10 mouse cellular contexts compared by ENCODE assay signal in genomic region chr9:102841832-102842231, GRCm38 (mm10). TPM values are rescaled to one million over a fixed set of nuclear protein-coding genes. Genes with fewer than 3 reads are reported as not detected.
DNase-seq lines count a peak whose midpoint lies in the region; ATAC-seq lines count a peak whose summit lies in the region.
"Had no signal": no experiment of that assay in that cellular context is flagged by ENCODE, and none has a peak within 500 bp of the region (broad histone marks: within the 10 kb centered on the region; RNA-seq: fewer than 3 reads in every experiment).

No protein-coding gene starts in this region.

- WGBS in heart, embryonic 16.5 days, result 20% methylated on average over 1 of the region's 1 CpGs
- 16% methylated on average over 1 of the region's 1 CpGs for WGBS in heart, embryonic 12.5 days
- 22% methylated on average over 1 of the region's 1 CpGs for WGBS in lung, embryonic 15.5 days

- no peak for ATAC-seq in heart, embryonic 16.5 days (replicated peaks; ENCODE audit: extremely low read depth, insufficient read depth, low FRiP score)
- ATAC-seq in heart, embryonic 12.5 days (ENCODE audit: insufficient number of reproducible peaks, low FRiP score), result no peak
- ATAC-seq in lung, embryonic 15.5 days (ENCODE audit: borderline replicate concordance, extremely low read depth, low FRiP score, low TSS enrichment), result peak; percentile 79; the same call in 1 of the 2 replicates
- no peak for ATAC-seq in CD4-positive, CD25-positive, alpha-beta regulatory T cell, adult 4 months

- H3K4me3 ChIP-seq in heart, embryonic 16.5 days (ENCODE audit: low read length), result no peak overlapping the region
- H3K4me3 ChIP-seq in heart, embryonic 12.5 days, result no peak overlapping the region
- H3K4me3 ChIP-seq in lung, embryonic 15.5 days, result no peak overlapping the region
- H3K4me3 ChIP-seq: neural tube, embryonic 12.5 days had no signal

- no peak overlapping the region for H3K4me2 ChIP-seq in heart, embryonic 16.5 days (ENCODE audit: low read depth, low read length)
- H3K4me2 ChIP-seq in heart, embryonic 12.5 days, result no peak overlapping the region
- no peak overlapping the region for H3K4me2 ChIP-seq in lung, embryonic 15.5 days

- no peaks in the 10 kb centered on the region for H3K9me3 ChIP-seq in heart, embryonic 16.5 days (replicated peaks; ENCODE audit: control insufficient read depth, low read length)
- no peaks in the 10 kb centered on the region for H3K9me3 ChIP-seq in heart, embryonic 12.5 days (replicated peaks)
- H3K9me3 ChIP-seq in lung, embryonic 15.5 days, result no peaks in the 10 kb centered on the region
- H3K9me3 ChIP-seq: G1E; neural tube, embryonic 12.5 days had no signal

- H3K4me1 ChIP-seq in heart, embryonic 16.5 days (ENCODE audit: control insufficient read depth, insufficient read depth, low read length), result peaks cover 75% of the 10 kb centered on the region
- H3K4me1 ChIP-seq in heart, embryonic 12.5 days (replicated peaks), result peaks cover 78% of the 10 kb centered on the region
- H3K4me1 ChIP-seq in lung, embryonic 15.5 days, result peaks cover 83% of the 10 kb centered on the region

- DNase-seq in 3T3-L1 (ENCODE audit: low read depth, low spot score) (peak; percentile 66), NIH3T3 (ENCODE audit: low read depth) (peak; percentile 53)
- DNase-seq in right cerebral cortex, postnatal 10 days (ENCODE audit: low spot score in 2 of 2), result no peak
- DNase-seq: thymus, postnatal 4 days had no signal

- H3K36me3 ChIP-seq in heart, embryonic 16.5 days (ENCODE audit: control insufficient read depth, insufficient read depth), result no peaks in the 10 kb centered on the region
- H3K36me3 ChIP-seq in heart, embryonic 12.5 days, result no peaks in the 10 kb centered on the region
- no peaks in the 10 kb centered on the region for H3K36me3 ChIP-seq in lung, embryonic 15.5 days
- H3K36me3 ChIP-seq: neural tube, embryonic 12.5 days had no signal

- H3K27me3 ChIP-seq in heart, embryonic 16.5 days (ENCODE audit: control insufficient read depth, insufficient read depth, low read length), result no peaks in the 10 kb centered on the region
- H3K27me3 ChIP-seq in heart, embryonic 12.5 days (replicated peaks), result no peaks in the 10 kb centered on the region
- H3K27me3 ChIP-seq in lung, embryonic 15.5 days, result no peaks in the 10 kb centered on the region
- H3K27me3 ChIP-seq: neural tube, embryonic 12.5 days had no signal

- peak overlapping the region; percentile 42; the same call in 1 of the 2 replicates for H3K27ac ChIP-seq in heart, embryonic 16.5 days (ENCODE audit: low read length)
- no peak overlapping the region for H3K27ac ChIP-seq in heart, embryonic 12.5 days (ENCODE audit: poor library complexity, severe bottlenecking)
- H3K27ac ChIP-seq in lung, embryonic 15.5 days, result peak overlapping the region; percentile 65; the same call in 1 of the 2 replicates
- H3K27ac ChIP-seq: neural tube, embryonic 12.5 days had no signal

- H3K9ac ChIP-seq in heart, embryonic 16.5 days (ENCODE audit: low read length), result no peak overlapping the region
- H3K9ac ChIP-seq in heart, embryonic 12.5 days, result no peak overlapping the region; the same call in 1 of the 2 replicates
- no peak overlapping the region for H3K9ac ChIP-seq in lung, embryonic 15.5 days
- H3K9ac ChIP-seq: neural tube, embryonic 12.5 days had no signal

RNA-seq across cellular contexts. Expression of gene Ryk, which starts 7.1 kb away (rescaled TPM):
- polyA plus RNA-seq in heart, embryonic 16.5 days (2015; fragmentation: Nextera tagmentation; extraction: Ambion mirVana), result 12.5 and 15.5 TPM in 2 replicates
- polyA plus RNA-seq in heart, embryonic 12.5 days (2016; fragmentation: Nextera tagmentation; extraction: Ambion mirVana), result 14.5 and 15.2 TPM in 2 replicates
- 23.4 and 25.6 TPM in 2 replicates for polyA plus RNA-seq in lung, embryonic 15.5 days (2015; fragmentation: Nextera tagmentation; extraction: Ambion mirVana)
- polyA plus RNA-seq in CD4-positive, CD25-positive, alpha-beta regulatory T cell, adult 4 months (2017; shearing (Covaris generic)), result 1 to 10 TPM; 1.2 to 2.0 TPM

Comparison
In these comparisons a context has a peak if more than half of its experiments do, and no peak if none do; other contexts are left out.
1. DNase-seq: peak in 3T3-L1 (single experiment) and NIH3T3 (single experiment); none in right cerebral cortex, postnatal 10 days (0 of 2).